Mouse (Mus musculus): ENCODE data around the gene Mospd3.

GRCm38 (mm10) chr5:137598100-137598826 lies 2.6 kb downstream of the Mospd3 start:
- TF ChIP-seq CTCF (IDR thresholded peaks at IDR 0.05; ENCODE audit: extremely low read depth, insufficient read length, insufficient replicate concordance, low read depth, low read length) (no peak), POLR2A (IDR thresholded peaks at IDR 0.05; ENCODE audit: low read depth, low read length) (no peak)

Measured in small intestine, adult 2 months (tissue).